Mouse (Mus musculus): ENCODE measurements at regions not wholly inside any gene's neighbourhood (a gene's known extent, or its start where the extent isn't known, plus 50 kb on each side); places are given as distances from the start of the nearest gene placed in this dataset.

GRCm38 (mm10) chr17:63798961-63799531 is 63.8 kb upstream of the Fer start:
- TF ChIP-seq CTCF (IDR thresholded peaks at IDR 0.05; ENCODE audit: control insufficient read depth, insufficient read depth, insufficient read length) (no peak), MAX (IDR thresholded peaks at IDR 0.05) (peak; percentile 51), MYOG (IDR thresholded peaks at IDR 0.05; ENCODE audit: control insufficient read depth, extremely low read depth, insufficient read length) (no peak), CEBPB (IDR thresholded peaks at IDR 0.05; ENCODE audit: low read depth) (peak; percentile 21)
